Mouse (Mus musculus) telencephalon, adult 2 months (tissue): ENCODE measurements around the gene Cacnb3.

Source experiments
- DNase-seq: peaks from one replicate; pipeline ENCODE4 v3.0.0-alpha.2; 2011; ENCODE audit warnings: low read depth, low spot score

The Cacnb3 gene

GRCm38 (mm10) chr15:98675634-98676250 lies 45.1 kb downstream of the Cacnb3 start:
- no peak for DNase-seq

GRCm38 (mm10) chr15:98676471-98676870 lies 45.8 kb downstream of the Cacnb3 start:
- DNase-seq = no peak

GRCm38 (mm10) chr15:98676940-98677728 lies 46.5 kb downstream of the Cacnb3 start, which contains the start of gene Rnd1:
Gene Rnd1, minus strand, starts transcription at chr15:98677461.
- peak; percentile 92 for DNase-seq

GRCm38 (mm10) chr15:98677977-98678376 lies 47.3 kb downstream of the Cacnb3 start:
- DNase-seq = no peak

- no peak for DNase-seq
These were observed 50.0 kb downstream of the Cacnb3 start for GRCm38 (mm10) chr15:98680660-98681059.

- no peak for DNase-seq
These were observed 51.0 kb downstream of the Cacnb3 start for GRCm38 (mm10) chr15:98681633-98682032.

- DNase-seq = no peak
These were observed 52.5 kb downstream of the Cacnb3 start for GRCm38 (mm10) chr15:98683177-98683576.

- DNase-seq = no peak
These were observed 53.1 kb downstream of the Cacnb3 start for GRCm38 (mm10) chr15:98683746-98684145.

- DNase-seq = no peak
These were observed 55.3 kb downstream of the Cacnb3 start for GRCm38 (mm10) chr15:98685926-98686325.

- no peak for DNase-seq
These were observed 59.0 kb downstream of the Cacnb3 start for GRCm38 (mm10) chr15:98689682-98690081.

- peak; percentile 65 for DNase-seq
These were observed 61.0 kb downstream of the Cacnb3 start for GRCm38 (mm10) chr15:98691486-98692147.

- DNase-seq = no peak
These were observed 61.6 kb downstream of the Cacnb3 start for GRCm38 (mm10) chr15:98692171-98692715.
